Mouse (Mus musculus) hindbrain, embryonic 15.5 days (tissue): Measurements from ENCODE around the gene Olfr920. TPM values are rescaled to one million over a fixed set of nuclear protein-coding genes. Genes with fewer than 3 reads are reported as not detected.

ENCODE experiments used
- ATAC-seq: fragments of 200-750 bp; cut with Nextera tagmentation; 2 replicates; pipeline ENCODE4 v1.8.0; 2017; ENCODE audit warnings: low read depth, moderate number of reproducible peaks, moderate TSS enrichment; ENCODE audit not compliant: low FRiP score
- H3K27ac ChIP-seq: fragments of 300-500 bp; sonication (generic); replicated peaks from 2 replicates; pipeline ENCODE4 v1.5.1; 2015; ENCODE audit warnings: mild to moderate bottlenecking, inconsistent platforms
- H3K27me3 ChIP-seq: fragments of 300-500 bp; sonication (generic); 2 replicates; pipeline ENCODE4 v1.6.1; 2015; ENCODE audit warnings: control low read depth, inconsistent platforms
- H3K36me3 ChIP-seq: fragments of 300-500 bp; sonication (generic); 2 replicates; pipeline ENCODE4 v1.6.1; 2015; ENCODE audit warnings: control low read depth, inconsistent platforms
- H3K4me1 ChIP-seq: fragments of 300-500 bp; sonication (generic); replicated peaks from 2 replicates; pipeline ENCODE4 v1.6.1; 2015; ENCODE audit warnings: control low read depth, inconsistent platforms
- H3K4me2 ChIP-seq: fragments of 300-500 bp; sonication (generic); 2 replicates; pipeline ENCODE4 v1.6.1; 2015; ENCODE audit warnings: moderate library complexity, mild to moderate bottlenecking, inconsistent platforms
- H3K4me3 ChIP-seq: fragments of 300-500 bp; sonication (generic); 2 replicates; pipeline ENCODE4 v1.5.1; 2015; ENCODE audit warnings: mild to moderate bottlenecking, inconsistent platforms
- H3K9ac ChIP-seq: fragments of 300-500 bp; sonication (generic); 2 replicates; pipeline ENCODE4 v1.6.1; 2015; ENCODE audit warnings: inconsistent platforms
- H3K9me3 ChIP-seq: fragments of 300-500 bp; sonication (generic); 2 replicates; pipeline ENCODE4 v1.6.1; 2016; ENCODE audit warnings: control low read depth, inconsistent platforms
- WGBS: fragments of 180-500 bp; shearing (Covaris S2); methylation state at CpG from one replicate; pipeline ENCODE4 v1.1.7; 2015; 5-methylcytosine and 5-hydroxymethylcytosine counted together
- polyA plus RNA-seq: library from polyadenylated mRNA; unstranded; fragments of >200 nt; fragmentation: Nextera tagmentation; extraction: Ambion mirVana; gene quantifications from 2 replicates; pipeline ENCODE4 v1.2.1, GENCODE M21; 2015

Gene Olfr920
- not detected in 2 replicates for polyA plus RNA-seq

DNA sequence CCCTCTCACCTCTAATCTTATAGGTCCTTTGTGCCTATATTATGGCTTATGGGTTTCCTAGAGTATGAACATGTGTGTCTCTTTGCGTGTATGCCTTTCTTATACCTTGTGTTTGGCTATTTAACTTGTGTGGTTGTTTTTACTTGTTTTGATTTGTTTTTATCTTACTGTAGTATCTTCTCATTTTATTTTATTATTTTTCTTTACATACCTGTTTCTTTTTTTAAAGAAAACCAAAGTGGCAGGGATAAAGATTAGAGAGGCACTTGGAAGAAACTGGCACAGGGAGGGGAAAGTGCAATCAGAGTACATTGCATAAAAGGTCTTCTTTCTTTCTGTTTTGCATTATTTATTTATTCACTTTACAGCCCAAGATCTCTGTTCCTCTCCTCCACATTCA, at the start of gene Olfr920:
TSS of gene Olfr920 (plus strand) at position 301 of the 400 bp plus-strand sequence.
- ATAC-seq: no peak
- Histone ChIP-seq H3K27me3 (no peaks in the 10 kb centered on the region), H3K9ac (no peak within 1 kb of the TSS), H3K36me3 (no peaks in the 10 kb centered on the region), H3K4me3 (no peak within 1 kb of the TSS), H3K4me1 (no peaks in the 10 kb centered on the region), H3K4me2 (no peak within 1 kb of the TSS), H3K27ac (no peak within 1 kb of the TSS), H3K9me3 (no peaks in the 10 kb centered on the region)
- 96% methylated on average over 1 of the region's 1 CpGs for WGBS

DNA sequence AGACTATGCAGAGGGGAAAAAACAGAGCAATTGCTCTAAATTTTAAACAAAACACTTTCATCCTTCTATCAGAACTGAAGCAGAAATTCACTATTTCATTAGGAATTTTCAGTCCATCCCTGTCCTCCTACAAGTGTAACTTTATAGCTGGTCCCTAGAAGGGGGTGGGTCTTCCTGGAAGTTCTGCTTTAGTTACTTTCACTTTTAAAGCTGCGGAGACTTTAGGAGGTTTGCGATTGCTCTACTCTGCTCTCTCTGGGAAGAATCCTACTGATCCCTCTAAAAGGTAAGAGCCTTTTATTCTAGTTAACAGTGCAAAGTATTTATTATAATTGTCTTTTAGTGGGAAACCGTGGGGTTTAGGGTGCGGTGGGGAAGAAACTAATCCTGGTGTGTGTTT, 34.0 kb upstream of the Olfr920 start, which contains the start of gene Vwa5a:
TSS of gene Vwa5a (plus strand) at position 167 of the 400 bp plus-strand sequence.
- Histone ChIP-seq H3K9me3 (no peaks in the 10 kb centered on the region), H3K36me3 (no peaks in the 10 kb centered on the region), H3K27me3 (no peaks in the 10 kb centered on the region), H3K9ac (peak within 1 kb of the TSS; percentile 29), H3K4me1 (0 out of 2 replicates have a peak, but pooled peaks cover 5% of the 10 kb centered on the region), H3K27ac (no peak within 1 kb of the TSS; the same call in 1 of the 2 replicates), H3K4me2 (peak within 1 kb of the TSS; percentile 44), H3K4me3 (peak within 1 kb of the TSS; percentile 40)
- WGBS: 5% methylated on average over 4 of the region's 4 CpGs
- 0 out of 2 replicates have a peak, but pooled peaks have one; percentile 65 for ATAC-seq

DNA sequence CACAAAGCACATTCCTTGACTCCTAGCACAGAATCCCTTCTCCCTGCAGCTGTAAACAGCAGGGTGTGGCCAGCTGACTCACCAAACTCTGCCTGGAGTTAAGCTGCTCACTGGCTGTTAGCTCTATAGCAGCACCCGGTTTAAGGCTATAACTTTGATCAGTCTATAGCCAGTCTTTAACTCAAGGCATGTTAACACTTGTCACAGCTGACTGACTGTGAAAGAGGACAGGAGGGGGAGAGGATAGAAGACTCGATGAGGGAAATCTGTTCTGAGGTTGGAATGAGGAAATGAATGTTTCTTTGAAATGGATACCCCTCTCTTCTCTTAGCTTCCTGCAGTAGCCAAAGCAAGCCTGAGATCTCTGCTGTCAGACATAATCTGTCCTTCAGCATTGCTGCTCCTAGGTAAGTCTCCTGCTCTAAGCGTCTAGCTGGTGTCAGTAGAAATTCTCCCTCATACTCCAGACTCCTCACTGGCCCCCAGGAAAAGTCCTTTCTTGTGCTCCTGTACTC, 33.1 kb upstream of the Olfr920 start:
- H3K27me3 ChIP-seq: no peaks in the 10 kb centered on the region
- 0 out of 2 replicates have a peak, but pooled peaks cover 5% of the 10 kb centered on the region for H3K4me1 ChIP-seq
- no peak overlapping the region for H3K27ac ChIP-seq
- no peaks in the 10 kb centered on the region for H3K36me3 ChIP-seq
- ATAC-seq: 0 out of 2 replicates have a peak, but pooled peaks have one; percentile 51
- peak overlapping the region; percentile 44 for H3K4me2 ChIP-seq
- peak overlapping the region; percentile 40 for H3K4me3 ChIP-seq
- WGBS: 8% methylated on average over 3 of the region's 3 CpGs
- peak overlapping the region; percentile 29; the same call in 1 of the 2 replicates for H3K9ac ChIP-seq
- H3K9me3 ChIP-seq: no peaks in the 10 kb centered on the region

DNA sequence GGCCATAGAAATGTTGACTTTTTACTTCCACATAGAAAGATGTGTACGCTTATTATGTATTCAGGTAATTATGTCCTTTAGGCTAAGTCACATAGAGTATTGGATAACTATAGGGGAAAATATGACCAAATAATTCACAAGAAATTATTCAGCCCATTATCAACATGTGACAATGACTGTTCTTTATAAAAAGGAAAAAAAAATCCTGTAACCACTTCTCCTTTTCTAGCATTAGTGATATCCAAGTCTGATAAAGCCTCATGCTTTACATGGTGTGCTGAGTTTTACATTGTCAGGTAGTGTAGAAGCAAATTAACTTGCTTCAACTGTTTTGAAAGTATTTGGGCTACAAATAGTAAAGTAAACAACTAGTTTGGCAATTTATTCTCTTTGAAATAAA, 28.1 kb upstream of the Olfr920 start:
- H3K27me3 ChIP-seq: no peaks in the 10 kb centered on the region
- no peak overlapping the region for H3K27ac ChIP-seq
- no peaks in the 10 kb centered on the region for H3K9me3 ChIP-seq
- no peak overlapping the region for H3K4me3 ChIP-seq
- WGBS: 89% methylated on average over 1 of the region's 1 CpGs
- no peak for ATAC-seq
- no peaks in the 10 kb centered on the region for H3K36me3 ChIP-seq
- no peak overlapping the region for H3K9ac ChIP-seq
- 0 out of 2 replicates have a peak, but pooled peaks cover 4% of the 10 kb centered on the region for H3K4me1 ChIP-seq
- no peak overlapping the region for H3K4me2 ChIP-seq

DNA sequence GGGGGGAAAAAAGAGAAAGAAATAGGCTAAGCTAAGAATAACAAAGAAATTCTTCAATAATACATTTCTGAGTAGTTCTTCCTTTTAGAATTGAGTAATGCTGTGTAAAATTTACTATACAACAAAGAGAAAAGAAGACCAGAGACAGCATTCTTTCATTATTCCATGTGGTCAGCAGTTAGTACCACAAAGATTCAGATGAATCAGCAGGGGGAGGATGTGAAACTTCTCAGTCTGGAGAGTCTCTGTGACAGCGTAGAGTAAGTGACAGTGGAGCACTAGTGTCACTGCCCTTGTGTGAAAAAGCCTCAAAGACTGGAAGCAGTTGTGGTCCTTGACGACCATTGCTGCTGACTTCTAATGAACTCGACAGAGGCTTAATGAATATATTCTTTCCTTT, 23.9 kb upstream of the Olfr920 start:
- Histone ChIP-seq H3K36me3 (no peaks in the 10 kb centered on the region), H3K4me2 (no peak overlapping the region), H3K4me3 (no peak overlapping the region), H3K27me3 (no peaks in the 10 kb centered on the region), H3K4me1 (no peaks in the 10 kb centered on the region), H3K9ac (no peak overlapping the region), H3K9me3 (no peaks in the 10 kb centered on the region), H3K27ac (no peak overlapping the region)
- no peak for ATAC-seq
- 73% methylated on average over 3 of the region's 3 CpGs for WGBS

DNA sequence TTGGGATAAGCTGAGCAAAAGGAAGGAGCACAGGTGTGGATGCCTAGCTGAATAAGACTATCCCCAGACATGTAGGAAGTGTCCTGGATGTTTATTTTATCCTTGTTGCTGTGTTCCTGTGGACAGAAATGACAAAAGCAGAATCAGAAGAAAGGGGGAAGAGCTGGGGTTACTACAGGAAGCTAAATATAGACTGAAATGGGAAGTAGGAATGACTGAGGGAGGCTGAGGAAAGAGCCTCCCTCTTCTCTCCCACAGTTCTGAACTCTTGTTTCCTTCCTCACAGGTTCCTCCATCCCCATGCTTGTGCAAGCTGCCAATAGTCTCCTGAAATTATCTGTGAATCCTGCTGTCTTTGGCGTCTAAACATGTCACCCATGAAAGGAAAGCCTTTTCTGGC, 10.7 kb upstream of the Olfr920 start:
- H3K36me3 ChIP-seq: no peaks in the 10 kb centered on the region
- H3K9me3 ChIP-seq: no peaks in the 10 kb centered on the region
- H3K9ac ChIP-seq: no peak overlapping the region
- H3K27ac ChIP-seq: no peak overlapping the region
- H3K4me3 ChIP-seq: no peak overlapping the region
- no peaks in the 10 kb centered on the region for H3K4me1 ChIP-seq
- no peak overlapping the region for H3K4me2 ChIP-seq
- 92% methylated on average over 1 of the region's 1 CpGs for WGBS
- H3K27me3 ChIP-seq: no peaks in the 10 kb centered on the region
- no peak for ATAC-seq

DNA sequence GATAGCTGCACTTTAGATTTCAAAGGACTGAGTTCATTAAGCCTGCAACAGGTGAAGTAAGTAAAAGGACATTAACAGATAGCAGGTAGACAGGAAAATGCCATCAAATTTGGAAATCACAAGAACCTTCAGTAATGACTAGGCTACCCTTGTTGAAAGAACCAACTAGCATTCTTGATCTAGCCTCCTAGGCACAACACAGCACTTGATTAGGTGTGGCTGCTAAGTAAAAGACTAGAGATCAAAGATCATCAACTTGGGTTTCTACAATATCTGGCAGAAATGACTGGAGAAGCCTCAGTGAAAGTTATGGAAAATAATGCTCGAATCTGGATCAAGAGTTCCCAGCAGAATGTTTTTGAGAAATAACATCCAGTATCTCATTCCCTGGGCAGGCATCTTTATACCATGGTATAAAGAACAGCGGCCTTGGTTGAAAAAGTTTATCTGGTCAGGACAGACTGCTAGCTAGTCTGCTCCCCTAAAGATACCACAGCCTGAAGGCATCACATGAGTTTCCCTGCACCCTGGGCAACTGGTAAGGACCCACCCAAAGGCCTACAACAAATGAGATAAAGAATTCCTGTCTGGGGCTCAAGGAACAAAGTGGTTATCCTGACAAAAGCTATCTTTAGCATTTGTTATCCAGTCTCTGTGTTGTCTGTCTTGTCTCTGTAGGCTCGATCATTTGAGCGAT, 7.3 kb upstream of the Olfr920 start:
- no peak overlapping the region for H3K4me3 ChIP-seq
- H3K4me2 ChIP-seq: no peak overlapping the region
- no peaks in the 10 kb centered on the region for H3K27me3 ChIP-seq
- H3K36me3 ChIP-seq: no peaks in the 10 kb centered on the region
- no peak overlapping the region for H3K9ac ChIP-seq
- ATAC-seq: no peak
- no peaks in the 10 kb centered on the region for H3K4me1 ChIP-seq
- WGBS: 92% methylated on average over 4 of the region's 4 CpGs
- no peak overlapping the region for H3K27ac ChIP-seq
- no peaks in the 10 kb centered on the region for H3K9me3 ChIP-seq

DNA sequence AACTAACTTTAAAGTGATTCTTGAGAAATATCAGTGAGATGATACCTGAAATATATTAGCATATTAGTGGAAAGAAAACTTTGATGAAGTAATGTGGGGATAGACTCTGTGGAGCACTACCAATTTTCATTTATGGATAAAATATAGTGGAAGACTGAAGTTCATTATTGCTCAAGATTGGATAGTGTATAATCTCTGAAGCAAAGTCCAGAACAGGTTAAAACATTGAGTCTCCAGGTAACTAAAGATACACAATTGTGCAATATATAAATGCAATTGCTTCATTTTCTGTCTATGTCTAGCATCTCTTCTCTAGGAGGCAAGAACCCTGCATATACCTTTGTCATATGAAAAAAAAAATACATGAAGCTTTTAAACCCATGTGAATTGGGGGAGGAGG, 20.7 kb downstream of the Olfr920 start, which contains the start of gene Olfr921:
TSS of gene Olfr921 (plus strand) at position 301 of the 400 bp plus-strand sequence.
- no peaks in the 10 kb centered on the region for H3K4me1 ChIP-seq
- no peak for ATAC-seq
- no peak within 1 kb of the TSS for H3K9ac ChIP-seq
- no peak within 1 kb of the TSS for H3K27ac ChIP-seq
- no peaks in the 10 kb centered on the region for H3K36me3 ChIP-seq
- H3K4me2 ChIP-seq: no peak within 1 kb of the TSS
- no peaks in the 10 kb centered on the region for H3K9me3 ChIP-seq
- H3K27me3 ChIP-seq: no peaks in the 10 kb centered on the region
- H3K4me3 ChIP-seq: no peak within 1 kb of the TSS

DNA sequence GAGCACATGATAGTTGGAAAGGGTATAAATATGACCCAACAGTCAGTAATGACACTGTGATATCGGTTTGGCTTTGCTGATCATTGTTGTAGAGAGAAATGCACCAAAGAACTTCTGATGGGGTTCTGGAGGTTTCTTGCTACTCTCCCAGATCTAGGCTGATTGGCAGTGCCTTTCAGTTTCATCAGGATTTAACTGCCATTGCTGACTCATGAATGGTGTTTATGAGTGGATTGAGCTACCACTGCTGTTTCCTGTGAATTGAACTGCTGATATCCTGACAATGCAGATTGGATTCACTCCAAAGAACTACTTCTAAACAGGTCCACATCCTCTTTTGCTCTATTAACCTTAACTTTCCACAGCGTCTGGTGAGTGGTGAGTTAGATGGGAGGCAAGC, 40.6 kb downstream of the Olfr920 start:
- H3K36me3 ChIP-seq: no peaks in the 10 kb centered on the region
- H3K9ac ChIP-seq: no peak overlapping the region
- H3K4me2 ChIP-seq: no peak overlapping the region
- 93% methylated on average over 2 of the region's 2 CpGs for WGBS
- no peaks in the 10 kb centered on the region for H3K4me1 ChIP-seq
- no peak overlapping the region for H3K4me3 ChIP-seq
- H3K9me3 ChIP-seq: no peaks in the 10 kb centered on the region
- no peak for ATAC-seq
- H3K27me3 ChIP-seq: no peaks in the 10 kb centered on the region
- H3K27ac ChIP-seq: no peak overlapping the region

DNA sequence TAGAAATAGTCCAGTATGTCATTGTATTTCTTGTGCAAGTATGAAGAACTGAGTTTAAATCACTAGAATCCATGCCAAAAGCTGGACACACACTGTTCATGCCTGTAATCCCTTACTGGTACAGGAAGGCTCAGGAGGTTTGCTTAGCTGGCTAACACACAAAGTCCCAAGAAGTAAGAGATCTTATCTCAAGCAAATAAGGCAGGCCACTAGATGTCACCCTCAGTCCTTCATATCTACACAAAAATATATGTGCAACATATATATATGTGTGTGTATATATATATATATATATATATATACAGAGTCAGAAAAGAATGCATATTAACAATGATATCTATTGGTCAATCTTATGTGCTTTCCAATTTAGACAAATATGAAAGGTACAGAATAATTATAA, 53.6 kb downstream of the Olfr920 start:
- H3K36me3 ChIP-seq: no peaks in the 10 kb centered on the region
- no peak overlapping the region for H3K4me3 ChIP-seq
- no peak overlapping the region for H3K9ac ChIP-seq
- no peaks in the 10 kb centered on the region for H3K9me3 ChIP-seq
- H3K27me3 ChIP-seq: no peaks in the 10 kb centered on the region
- H3K27ac ChIP-seq: no peak overlapping the region
- no peaks in the 10 kb centered on the region for H3K4me1 ChIP-seq
- no peak for ATAC-seq
- H3K4me2 ChIP-seq: no peak overlapping the region
